Mouse (Mus musculus): ENCODE measurements around the gene Dhx37. TPM values are rescaled to one million over a fixed set of nuclear protein-coding genes. Genes with fewer than 3 reads are reported as not detected.
A peak's percentile ranks its signal among the peaks of the same experiment; 100 is the strongest.
"Not testable (repeated sequence)": the region's sequence is repeated elsewhere in the genome, so short reads cannot be mapped to it uniquely, and the experiment has no call there.

The Dhx37 gene
- polyA plus RNA-seq, 1 experiment from 2014 or later: 10.2 TPM

- 24% methylated on average over 27 of the region's 27 CpGs for WGBS
- peak overlapping the region; percentile 86 for H3K9ac ChIP-seq (ENCODE audit: low read depth, low read length)
- peak overlapping the region; percentile 76 for H3K27ac ChIP-seq (ENCODE audit: low read depth, low read length)
- H3K4me1 ChIP-seq (ENCODE audit: control insufficient read depth, insufficient read depth, low read depth, low read length): peaks cover 13% of the 10 kb centered on the region
- H3K4me3 ChIP-seq (ENCODE audit: low read length): peak overlapping the region; percentile 88
- H3K27me3 ChIP-seq (replicated peaks; ENCODE audit: control insufficient read depth, insufficient read depth, low read length): no peaks in the 10 kb centered on the region
- H3K4me2 ChIP-seq (ENCODE audit: low read length): peak overlapping the region; percentile 60
- ATAC-seq: no peak
- H3K36me3 ChIP-seq (ENCODE audit: control insufficient read depth, insufficient read depth, low read length): no peaks in the 10 kb centered on the region
- no peaks in the 10 kb centered on the region for H3K9me3 ChIP-seq (ENCODE audit: control insufficient read depth, low read length)
Observed at GRCm38 (mm10) chr5:125442136-125442995, 8.4 kb upstream of the Dhx37 start.

DNA sequence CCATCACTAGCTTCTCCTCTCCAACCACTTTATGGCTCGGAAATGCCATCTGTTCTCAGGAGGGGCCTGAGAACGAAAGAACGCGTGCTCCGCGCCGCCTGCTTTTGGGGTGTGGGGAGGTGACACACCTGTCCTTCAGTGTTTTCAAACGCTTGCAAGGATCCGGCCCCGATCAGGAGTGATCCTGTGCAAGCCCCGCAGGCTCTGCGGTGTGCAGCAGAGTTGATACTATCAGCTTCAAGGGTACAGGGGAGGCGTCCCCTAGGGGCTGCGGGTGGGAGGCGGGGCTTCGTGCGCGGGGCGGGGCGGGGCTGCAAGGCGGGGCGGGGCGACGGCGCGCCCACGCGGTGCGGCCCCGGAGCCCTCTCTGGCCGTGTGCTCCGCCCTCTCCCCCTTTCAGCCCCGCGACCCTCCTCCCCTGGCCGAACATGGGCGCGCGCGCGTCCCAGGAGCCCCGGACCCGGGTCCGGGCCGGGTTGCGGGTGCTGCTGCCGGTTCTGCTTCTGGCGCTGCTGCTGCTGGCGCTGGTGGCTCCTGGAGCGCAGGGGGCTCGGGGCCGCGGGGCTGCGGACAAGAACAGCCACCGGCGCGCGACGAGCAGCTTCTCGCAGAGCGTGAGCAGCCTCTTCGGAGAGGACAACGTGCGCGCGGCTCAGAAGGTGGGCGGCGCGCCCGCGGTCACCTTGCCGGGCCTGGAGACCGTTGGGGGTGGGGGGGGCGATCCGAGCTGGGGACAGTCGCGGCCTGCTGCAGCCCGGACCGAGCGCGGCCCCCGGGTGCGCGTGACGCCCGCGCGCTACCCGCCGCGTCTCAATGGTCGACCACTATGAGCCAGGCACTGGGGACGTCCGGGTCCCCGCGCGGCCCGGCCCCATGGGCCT, 7.6 kb upstream of the Dhx37 start, which contains the start of gene Bri3bp:
TSS of gene Bri3bp (plus strand) at position 335 of the 881 bp plus-strand sequence.
- H3K36me3 ChIP-seq (ENCODE audit: control insufficient read depth, insufficient read depth, low read length): no peaks in the 10 kb centered on the region
- H3K27ac ChIP-seq (ENCODE audit: low read depth, low read length): peak within 1 kb of the TSS; percentile 76
- H3K4me2 ChIP-seq (ENCODE audit: low read length): peak within 1 kb of the TSS; percentile 60
- WGBS: under 1% methylated on average over 70 of the region's 97 CpGs
- H3K9me3 ChIP-seq (ENCODE audit: control insufficient read depth, low read length): no peaks in the 10 kb centered on the region
- peak within 1 kb of the TSS; percentile 86 for H3K9ac ChIP-seq (ENCODE audit: low read depth, low read length)
- H3K4me1 ChIP-seq (ENCODE audit: control insufficient read depth, insufficient read depth, low read depth, low read length): peaks cover 13% of the 10 kb centered on the region
- ATAC-seq: peak; percentile 87
- peak within 1 kb of the TSS; percentile 88 for H3K4me3 ChIP-seq (ENCODE audit: low read length)
- H3K27me3 ChIP-seq (replicated peaks; ENCODE audit: control insufficient read depth, insufficient read depth, low read length): no peaks in the 10 kb centered on the region

DNA sequence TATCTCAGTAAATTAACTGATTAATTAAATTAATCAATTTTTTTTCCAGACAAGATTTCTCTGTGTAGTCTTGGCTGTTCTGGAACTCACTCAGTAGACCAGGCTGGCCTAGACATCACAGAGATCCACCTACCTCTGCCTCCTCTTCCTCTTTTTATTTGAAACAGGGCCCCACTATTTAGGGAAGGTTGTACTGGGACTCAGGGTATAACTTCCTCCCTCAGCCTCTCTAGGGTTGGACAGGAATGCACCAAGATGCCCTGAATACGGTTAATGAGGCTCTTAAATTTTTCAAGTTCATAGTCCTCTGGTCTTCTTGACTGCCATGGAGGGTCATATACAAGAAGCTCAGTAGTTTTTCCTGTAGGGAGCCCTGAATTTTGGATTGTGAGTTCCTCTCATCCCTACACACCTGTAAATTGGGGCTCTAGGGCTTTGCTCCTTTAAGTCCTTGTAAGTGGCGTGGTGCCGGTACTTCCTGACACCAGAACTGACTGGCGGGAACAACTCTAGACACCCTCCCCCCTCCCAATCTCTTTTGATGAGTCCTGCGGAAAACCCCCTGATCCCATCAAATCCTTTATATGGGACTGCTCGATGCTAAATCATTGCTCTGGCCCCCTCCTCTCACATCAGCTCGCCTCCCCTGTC, 6.8 kb upstream of the Dhx37 start:
- 3% methylated on average over 7 of the region's 7 CpGs for WGBS
- Histone ChIP-seq H3K36me3 (ENCODE audit: control insufficient read depth, insufficient read depth, low read length) (no peaks in the 10 kb centered on the region), H3K9ac (ENCODE audit: low read depth, low read length) (peak overlapping the region; percentile 86), H3K27ac (ENCODE audit: low read depth, low read length) (peak overlapping the region; percentile 76), H3K4me1 (ENCODE audit: control insufficient read depth, insufficient read depth, low read depth, low read length) (peaks cover 9% of the 10 kb centered on the region), H3K9me3 (ENCODE audit: control insufficient read depth, low read length) (no peaks in the 10 kb centered on the region), H3K27me3 (replicated peaks; ENCODE audit: control insufficient read depth, insufficient read depth, low read length) (no peaks in the 10 kb centered on the region), H3K4me2 (ENCODE audit: low read length) (peak overlapping the region; percentile 60), H3K4me3 (ENCODE audit: low read length) (peak overlapping the region; percentile 88)
- no peak for ATAC-seq

DNA sequence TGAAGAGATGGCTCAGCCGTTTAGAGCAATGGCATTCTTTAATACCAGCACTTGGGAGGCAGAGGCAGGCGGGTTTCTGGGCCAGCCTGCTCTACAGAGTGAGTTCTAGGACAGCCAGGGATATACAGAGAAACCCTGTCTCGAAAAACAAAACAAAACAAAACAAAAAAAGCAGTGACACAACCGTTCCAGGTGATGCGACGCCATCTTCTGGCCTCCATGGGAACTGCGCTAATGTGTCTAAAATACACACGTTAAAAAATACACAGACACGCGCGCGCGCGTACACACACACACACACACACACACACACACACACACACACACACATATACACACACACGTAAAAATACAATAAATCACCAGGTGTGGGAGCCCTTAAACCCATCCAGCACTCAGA, 426 bp upstream of the Dhx37 start:
- peak overlapping the region; percentile 94 for H3K4me3 ChIP-seq (ENCODE audit: low read length)
- 57% methylated on average over 15 of the region's 15 CpGs for WGBS
- H3K36me3 ChIP-seq (ENCODE audit: control insufficient read depth, insufficient read depth, low read length): peaks cover 21% of the 10 kb centered on the region
- H3K4me1 ChIP-seq (ENCODE audit: control insufficient read depth, insufficient read depth, low read depth, low read length): peaks cover 11% of the 10 kb centered on the region
- H3K4me2 ChIP-seq (ENCODE audit: low read length): peak overlapping the region; percentile 98
- not testable (repeated sequence) for H3K9me3 ChIP-seq (ENCODE audit: control insufficient read depth, low read length); H3K9ac ChIP-seq (ENCODE audit: low read depth, low read length); H3K27ac ChIP-seq (ENCODE audit: low read depth, low read length); H3K27me3 ChIP-seq (replicated peaks; ENCODE audit: control insufficient read depth, insufficient read depth, low read length); ATAC-seq

DNA sequence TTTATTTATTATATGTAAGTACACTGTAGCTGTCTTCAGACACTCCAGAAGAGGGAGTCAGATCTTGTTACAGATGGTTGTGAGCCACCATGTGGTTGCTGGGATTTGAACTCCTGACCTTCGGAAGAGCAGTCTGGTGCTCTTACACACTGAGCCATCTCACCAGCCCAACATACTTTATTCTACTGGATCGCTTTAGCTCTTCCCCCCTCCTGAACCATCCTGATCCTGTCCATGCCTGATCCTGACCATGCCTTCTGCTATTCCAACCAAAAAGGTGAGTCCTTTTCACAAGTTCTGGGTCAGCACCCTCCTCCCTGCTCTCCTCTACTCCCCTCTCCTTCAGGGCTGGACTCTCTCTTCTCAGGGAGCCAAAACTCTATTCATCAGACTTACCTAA, 1.6 kb downstream of the Dhx37 start:
- not testable (repeated sequence) for H3K27me3 ChIP-seq (replicated peaks; ENCODE audit: control insufficient read depth, insufficient read depth, low read length); H3K9ac ChIP-seq (ENCODE audit: low read depth, low read length); ATAC-seq; H3K4me3 ChIP-seq (ENCODE audit: low read length); H3K9me3 ChIP-seq (ENCODE audit: control insufficient read depth, low read length); H3K4me2 ChIP-seq (ENCODE audit: low read length); H3K27ac ChIP-seq (ENCODE audit: low read depth, low read length)
- H3K4me1 ChIP-seq (ENCODE audit: control insufficient read depth, insufficient read depth, low read depth, low read length): peaks cover 11% of the 10 kb centered on the region
- H3K36me3 ChIP-seq (ENCODE audit: control insufficient read depth, insufficient read depth, low read length): peaks cover 35% of the 10 kb centered on the region
- WGBS: 96% methylated on average over 2 of the region's 2 CpGs

GRCm38 (mm10) chr5:125426343-125426742, 7.6 kb downstream of the Dhx37 start:
- no peak for ATAC-seq
- no peak overlapping the region for H3K4me3 ChIP-seq (ENCODE audit: low read length)
- H3K4me1 ChIP-seq (ENCODE audit: control insufficient read depth, insufficient read depth, low read depth, low read length): no peaks in the 10 kb centered on the region
- no peaks in the 10 kb centered on the region for H3K27me3 ChIP-seq (replicated peaks; ENCODE audit: control insufficient read depth, insufficient read depth, low read length)
- 98% methylated on average over 10 of the region's 10 CpGs for WGBS
- H3K9me3 ChIP-seq (ENCODE audit: control insufficient read depth, low read length): no peaks in the 10 kb centered on the region
- peaks cover 81% of the 10 kb centered on the region for H3K36me3 ChIP-seq (ENCODE audit: control insufficient read depth, insufficient read depth, low read length)
- no peak overlapping the region for H3K27ac ChIP-seq (ENCODE audit: low read depth, low read length)
- H3K4me2 ChIP-seq (ENCODE audit: low read length): no peak overlapping the region
- H3K9ac ChIP-seq (ENCODE audit: low read depth, low read length): no peak overlapping the region

DNA sequence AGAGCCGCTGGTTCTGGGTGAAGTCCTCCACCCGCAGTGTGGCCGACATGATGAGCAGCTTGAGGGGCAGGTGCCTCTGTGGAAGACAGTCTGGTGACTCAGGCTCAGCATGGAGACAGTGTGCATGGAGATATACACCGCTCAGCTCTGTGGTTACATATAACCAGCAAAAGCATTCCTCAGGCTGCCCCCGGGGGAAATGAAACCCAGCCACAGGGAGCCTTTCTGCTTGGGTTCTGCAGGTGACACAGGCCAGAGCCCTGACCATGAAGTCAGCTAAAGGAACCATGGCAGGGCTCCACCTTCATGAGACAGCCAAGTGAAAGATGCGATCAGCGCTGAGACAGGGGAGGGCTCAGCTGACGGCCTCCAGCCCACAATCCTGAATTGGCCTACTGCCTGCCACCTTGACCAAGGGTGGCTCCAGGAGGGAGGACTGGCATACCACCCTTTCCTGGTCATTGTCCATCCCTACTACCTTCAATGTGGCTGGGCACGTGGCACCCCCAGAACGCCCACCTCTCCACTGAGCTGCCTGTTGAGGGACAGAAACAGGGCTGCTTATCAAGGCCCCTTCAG, 8.1 kb downstream of the Dhx37 start:
- Histone ChIP-seq H3K9ac (ENCODE audit: low read depth, low read length) (no peak overlapping the region), H3K36me3 (ENCODE audit: control insufficient read depth, insufficient read depth, low read length) (peaks cover 80% of the 10 kb centered on the region), H3K9me3 (ENCODE audit: control insufficient read depth, low read length) (no peaks in the 10 kb centered on the region), H3K4me3 (ENCODE audit: low read length) (no peak overlapping the region), H3K27me3 (replicated peaks; ENCODE audit: control insufficient read depth, insufficient read depth, low read length) (no peaks in the 10 kb centered on the region), H3K4me2 (ENCODE audit: low read length) (no peak overlapping the region), H3K4me1 (ENCODE audit: control insufficient read depth, insufficient read depth, low read depth, low read length) (no peaks in the 10 kb centered on the region), H3K27ac (ENCODE audit: low read depth, low read length) (no peak overlapping the region)
- ATAC-seq: no peak
- 93% methylated on average over 10 of the region's 10 CpGs for WGBS

- Histone ChIP-seq H3K4me1 (ENCODE audit: control insufficient read depth, insufficient read depth, low read depth, low read length) (no peaks in the 10 kb centered on the region), H3K27me3 (replicated peaks; ENCODE audit: control insufficient read depth, insufficient read depth, low read length) (no peaks in the 10 kb centered on the region)
Observed at GRCm38 (mm10) chr5:125419124-125419523, 14.8 kb downstream of the Dhx37 start.

More at GRCm38 (mm10) chr5:125419124-125419523, 14.8 kb downstream of the Dhx37 start:
- H3K4me3 ChIP-seq (ENCODE audit: low read length): no peak overlapping the region
- no peak overlapping the region for H3K9ac ChIP-seq (ENCODE audit: low read depth, low read length)
- no peak overlapping the region for H3K4me2 ChIP-seq (ENCODE audit: low read length)
- no peaks in the 10 kb centered on the region for H3K9me3 ChIP-seq (ENCODE audit: control insufficient read depth, low read length)
- WGBS: 81% methylated on average over 11 of the region's 11 CpGs
- peaks cover 79% of the 10 kb centered on the region for H3K36me3 ChIP-seq (ENCODE audit: control insufficient read depth, insufficient read depth, low read length)
- H3K27ac ChIP-seq (ENCODE audit: low read depth, low read length): no peak overlapping the region
- ATAC-seq: no peak
